Mouse (Mus musculus) adrenal gland, postnatal 4 days (tissue): Measurements from ENCODE around the gene Wdr83. TPM values are rescaled to one million over a fixed set of nuclear protein-coding genes. Genes with fewer than 3 reads are reported as not detected.
A peak's percentile ranks its signal among the peaks of the same experiment; 100 is the strongest.

Source experiments
- DNase-seq, 2 experiments: peaks; one replicate each; pipeline ENCODE4 v3.0.0; 2021 to 2022; ENCODE audit warnings: low spot score in 2 of 2, mixed read lengths in 2 of 2
- total RNA-seq, 2 experiments: library from RNA; stranded (reverse); gene quantifications; 2 replicates each; pipeline ENCODE4 v1.2.3; 2021

Gene Wdr83
- total RNA-seq, 2 experiments from 2014 or later: 31.2 to 33.8 TPM

- peak in 1 of 2 experiments; percentile 37 for DNase-seq
Measured at GRCm38 (mm10) chr8:85080532-85081215, 432 bp downstream of the Wdr83 start, which contains the start of gene Wdr83os. Gene Wdr83os (plus strand): TSS chr8:85080740.

GRCm38 (mm10) chr8:85080214-85080531 is 933 bp downstream of the Wdr83 start:
- DNase-seq: no peak

GRCm38 (mm10) chr8:85076993-85077392 is 4.1 kb downstream of the Wdr83 start:
- peak in 1 of 2 experiments; percentile 59 for DNase-seq

- DNase-seq: no peak
Measured at GRCm38 (mm10) chr8:85076001-85076400, 5.1 kb downstream of the Wdr83 start.

- DNase-seq: no peak
Measured at GRCm38 (mm10) chr8:85074617-85075016, 6.5 kb downstream of the Wdr83 start.

- DNase-seq: no peak
Measured at GRCm38 (mm10) chr8:85074167-85074566, 6.9 kb downstream of the Wdr83 start.

- no peak for DNase-seq
Measured at GRCm38 (mm10) chr8:85073041-85073612, 8.0 kb downstream of the Wdr83 start.

GRCm38 (mm10) chr8:85072364-85072929 is 8.7 kb downstream of the Wdr83 start:
- no peak for DNase-seq

GRCm38 (mm10) chr8:85071514-85072281 is 9.4 kb downstream of the Wdr83 start, which contains the start of gene Dhps:
Gene Dhps (plus strand): TSS chr8:85071757.
- peak; percentile 73 to 83 for DNase-seq

GRCm38 (mm10) chr8:85071041-85071440 is 10.1 kb downstream of the Wdr83 start:
- no peak for DNase-seq

- DNase-seq: no peak
Measured at GRCm38 (mm10) chr8:85067982-85068381, 13.1 kb downstream of the Wdr83 start, which contains the start of gene Gm5741. Gene Gm5741 (minus strand): TSS chr8:85067982.

- DNase-seq: no peak
Measured at GRCm38 (mm10) chr8:85067155-85067554, 14.0 kb downstream of the Wdr83 start.

- DNase-seq: no peak
Measured at GRCm38 (mm10) chr8:85065213-85065612, 15.9 kb downstream of the Wdr83 start.

- no peak for DNase-seq
Measured at GRCm38 (mm10) chr8:85062603-85063002, 18.5 kb downstream of the Wdr83 start.

- DNase-seq: peak; percentile 63 to 77
Measured at GRCm38 (mm10) chr8:85059879-85060616, 21.1 kb downstream of the Wdr83 start, which contains the start of gene Fbxw9. Gene Fbxw9 (plus strand): TSS chr8:85060055.

- DNase-seq: no peak
Measured at GRCm38 (mm10) chr8:85057367-85057766, 23.7 kb downstream of the Wdr83 start.

GRCm38 (mm10) chr8:85043619-85044018 is 37.5 kb downstream of the Wdr83 start:
- no peak for DNase-seq

GRCm38 (mm10) chr8:85037681-85038531 is 43.2 kb downstream of the Wdr83 start:
- peak in 1 of 2 experiments; percentile 32 for DNase-seq

- no peak for DNase-seq
Measured at GRCm38 (mm10) chr8:85037366-85037680, 43.8 kb downstream of the Wdr83 start.

- peak; percentile 84 to 86 for DNase-seq
Measured at GRCm38 (mm10) chr8:85036718-85037365, 44.3 kb downstream of the Wdr83 start, which contains the start of gene Tnpo2. Gene Tnpo2 (plus strand): TSS chr8:85036915.
